Mouse (Mus musculus) neural tube, embryonic 13.5 days (tissue): ENCODE results near the gene Bicdl1. TPM values are rescaled to one million over a fixed set of nuclear protein-coding genes. Genes with fewer than 3 reads are reported as not detected.

Experiments used
- ATAC-seq: fragments of 200-750 bp; cut with Nextera tagmentation; 2 replicates; pipeline ENCODE4 v1.8.0; 2017; ENCODE audit warnings: low read depth, mild to moderate bottlenecking, moderate TSS enrichment, moderate library complexity
- H3K27ac ChIP-seq: fragments of 300-500 bp; sonication (generic); replicated peaks from 2 replicates; pipeline ENCODE4 v1.5.1; 2015; ENCODE audit warnings: moderate library complexity, mild to moderate bottlenecking, inconsistent platforms
- H3K27me3 ChIP-seq: fragments of 300-500 bp; sonication (generic); 2 replicates; pipeline ENCODE4 v1.6.1; 2015; ENCODE audit warnings: mild to moderate bottlenecking, inconsistent platforms
- H3K36me3 ChIP-seq: fragments of 300-500 bp; sonication (generic); 2 replicates; pipeline ENCODE4 v1.6.1; 2015; ENCODE audit warnings: mild to moderate bottlenecking, inconsistent platforms
- H3K4me1 ChIP-seq: fragments of 300-500 bp; sonication (generic); replicated peaks from 2 replicates; pipeline ENCODE4 v1.6.1; 2015; ENCODE audit warnings: inconsistent platforms
- H3K4me2 ChIP-seq: fragments of 300-500 bp; sonication (generic); 2 replicates; pipeline ENCODE4 v1.6.1; 2015; ENCODE audit warnings: inconsistent platforms, mild to moderate bottlenecking, moderate library complexity
- H3K4me3 ChIP-seq: fragments of 300-500 bp; sonication (generic); 2 replicates; pipeline ENCODE4 v1.5.1; 2015; ENCODE audit warnings: mild to moderate bottlenecking, inconsistent platforms
- H3K9ac ChIP-seq: fragments of 300-500 bp; sonication (generic); 2 replicates; pipeline ENCODE4 v1.6.1; 2015; ENCODE audit warnings: moderate library complexity, mild to moderate bottlenecking, inconsistent platforms
- H3K9me3 ChIP-seq: fragments of 300-500 bp; sonication (generic); 2 replicates; pipeline ENCODE4 v1.6.1; 2016; ENCODE audit warnings: inconsistent platforms
- WGBS: fragments of 180-500 bp; shearing (Covaris S2); methylation state at CpG from one replicate; pipeline ENCODE4 v1.1.7; 2015; 5-methylcytosine and 5-hydroxymethylcytosine counted together
- polyA plus RNA-seq: library from polyadenylated mRNA; unstranded; fragments of >200 nt; fragmentation: Nextera tagmentation; extraction: Ambion mirVana; gene quantifications from 2 replicates; pipeline ENCODE4 v1.2.1, GENCODE M21; 2015

The Bicdl1 gene
- polyA plus RNA-seq = 23.0 and 24.2 TPM in 2 replicates

DNA sequence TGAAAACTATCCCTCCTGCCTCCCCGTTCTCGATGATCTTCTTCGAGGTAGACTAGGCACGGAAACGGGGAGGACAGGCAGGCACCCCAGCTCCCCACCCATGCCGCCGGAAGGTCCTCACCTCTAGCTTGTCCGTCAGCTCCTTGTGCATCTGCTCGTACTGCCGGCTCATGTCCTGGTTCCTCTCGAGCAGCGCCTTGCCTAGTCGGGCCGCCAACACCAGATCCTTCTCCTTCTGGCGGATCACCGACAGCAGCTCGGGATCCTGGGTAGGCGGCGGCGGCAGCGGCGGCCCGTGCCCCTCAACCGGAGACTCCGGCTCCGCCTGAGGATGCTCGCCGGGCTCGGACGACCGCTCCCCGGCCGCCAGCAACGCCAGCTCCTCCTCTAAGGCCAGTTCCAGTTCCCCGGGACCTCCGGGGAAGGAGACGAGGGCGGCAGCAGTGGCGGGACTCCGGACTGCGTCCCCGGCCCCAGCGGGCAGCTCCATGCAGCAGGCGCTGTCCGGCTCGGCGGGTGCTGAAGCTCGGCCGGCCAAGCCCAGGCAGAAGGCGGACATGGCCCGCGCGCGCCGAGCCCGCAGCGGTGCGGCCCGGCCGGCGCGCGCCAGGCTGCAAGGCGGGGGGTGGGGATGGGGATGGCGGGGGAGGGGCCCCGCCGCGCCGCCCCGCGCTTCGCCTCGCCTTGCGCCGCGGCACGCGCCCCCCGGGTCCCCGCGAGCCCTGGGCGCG is at the start of gene Bicdl1:
Gene Bicdl1, minus strand, starts transcription at position 621 of the 731 bp plus-strand sequence.
- peak within 1 kb of the TSS; percentile 71 for H3K4me2 ChIP-seq
- H3K4me3 ChIP-seq = peak within 1 kb of the TSS; percentile 78
- H3K9ac ChIP-seq = peak within 1 kb of the TSS; percentile 90
- peaks cover 22% of the 10 kb centered on the region for H3K27me3 ChIP-seq
- under 1% methylated on average over 56 of the region's 83 CpGs for WGBS
- H3K4me1 ChIP-seq = peaks cover 24% of the 10 kb centered on the region
- H3K36me3 ChIP-seq = no peaks in the 10 kb centered on the region
- no peaks in the 10 kb centered on the region for H3K9me3 ChIP-seq
- H3K27ac ChIP-seq = peak within 1 kb of the TSS; percentile 98
- ATAC-seq = peak; percentile 25

- Histone ChIP-seq H3K27me3 (no peaks in the 10 kb centered on the region), H3K36me3 (no peaks in the 10 kb centered on the region), H3K9me3 (no peaks in the 10 kb centered on the region), H3K4me2 (no peak overlapping the region), H3K9ac (no peak overlapping the region), H3K27ac (no peak overlapping the region), H3K4me1 (no peaks in the 10 kb centered on the region), H3K4me3 (no peak overlapping the region)
- WGBS = 69% methylated on average over 4 of the region's 4 CpGs
- ATAC-seq = no peak
Measured at GRCm38 (mm10) chr5:115776911-115777310, 45.5 kb upstream of the Bicdl1 start.

- Histone ChIP-seq H3K4me3 (no peak overlapping the region), H3K4me1 (no peaks in the 10 kb centered on the region), H3K27ac (no peak overlapping the region), H3K27me3 (no peaks in the 10 kb centered on the region), H3K4me2 (no peak overlapping the region), H3K36me3 (no peaks in the 10 kb centered on the region), H3K9ac (no peak overlapping the region), H3K9me3 (no peaks in the 10 kb centered on the region)
- WGBS = 72% methylated on average over 4 of the region's 4 CpGs
- no peak for ATAC-seq
Measured at GRCm38 (mm10) chr5:115775350-115775749, 43.9 kb upstream of the Bicdl1 start.

DNA sequence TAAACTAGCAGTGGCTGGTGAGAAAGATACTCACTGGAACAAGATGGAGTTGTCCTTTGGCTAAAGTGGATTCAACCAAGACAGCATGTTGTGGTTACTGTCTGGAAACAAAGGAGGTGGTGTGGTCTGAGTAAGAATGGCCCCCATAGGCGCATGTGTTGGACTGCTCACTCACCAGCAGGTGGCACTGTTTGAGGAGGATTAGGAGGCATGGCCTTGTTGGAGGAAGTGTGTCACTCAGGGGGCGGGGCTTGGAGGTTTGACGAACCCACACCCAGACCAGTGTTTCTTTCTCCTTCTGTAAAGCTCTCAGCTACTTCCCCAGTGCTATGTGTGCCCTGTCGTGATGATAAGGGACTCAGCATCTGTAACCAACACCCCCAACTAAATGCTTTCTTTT is 38.6 kb upstream of the Bicdl1 start:
- Histone ChIP-seq H3K4me2 (no peak overlapping the region), H3K27me3 (no peaks in the 10 kb centered on the region), H3K4me1 (no peaks in the 10 kb centered on the region), H3K36me3 (no peaks in the 10 kb centered on the region), H3K4me3 (no peak overlapping the region), H3K27ac (no peak overlapping the region), H3K9me3 (0 out of 2 replicates have a peak, but pooled peaks cover 3% of the 10 kb centered on the region), H3K9ac (no peak overlapping the region)
- no peak for ATAC-seq
- 94% methylated on average over 4 of the region's 4 CpGs for WGBS

GRCm38 (mm10) chr5:115769116-115769515 is 37.7 kb upstream of the Bicdl1 start:
- Histone ChIP-seq H3K36me3 (no peaks in the 10 kb centered on the region), H3K9ac (no peak overlapping the region), H3K4me1 (no peaks in the 10 kb centered on the region), H3K27me3 (no peaks in the 10 kb centered on the region), H3K9me3 (0 out of 2 replicates have a peak, but pooled peaks cover 3% of the 10 kb centered on the region), H3K27ac (no peak overlapping the region), H3K4me2 (no peak overlapping the region), H3K4me3 (no peak overlapping the region)
- no peak for ATAC-seq
- 90% methylated on average over 4 of the region's 4 CpGs for WGBS

DNA sequence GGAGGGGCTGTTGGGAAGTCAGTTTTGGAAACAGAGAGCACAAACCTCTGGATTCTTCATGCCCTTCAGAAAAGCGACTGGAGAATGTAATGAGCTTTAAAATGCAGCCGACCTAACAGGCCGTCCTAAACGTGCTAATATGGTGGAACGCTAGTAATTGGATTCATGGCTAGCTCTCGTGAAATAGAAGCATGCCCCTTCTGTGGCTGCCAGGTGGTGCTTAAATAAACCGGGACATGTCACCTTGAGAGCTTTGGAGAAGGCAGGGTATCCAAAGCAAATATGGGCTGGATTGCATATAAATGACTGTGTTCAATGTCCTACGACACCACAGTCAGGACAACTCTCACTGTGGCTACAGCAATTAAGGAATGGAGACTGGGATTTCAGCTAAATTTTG is 35.4 kb upstream of the Bicdl1 start:
- no peaks in the 10 kb centered on the region for H3K36me3 ChIP-seq
- no peak for ATAC-seq
- H3K4me1 ChIP-seq = no peaks in the 10 kb centered on the region
- H3K9me3 ChIP-seq = 0 out of 2 replicates have a peak, but pooled peaks cover 3% of the 10 kb centered on the region
- H3K4me3 ChIP-seq = no peak overlapping the region
- H3K4me2 ChIP-seq = no peak overlapping the region
- no peak overlapping the region for H3K9ac ChIP-seq
- H3K27me3 ChIP-seq = no peaks in the 10 kb centered on the region
- 64% methylated on average over 8 of the region's 8 CpGs for WGBS
- H3K27ac ChIP-seq = no peak overlapping the region

GRCm38 (mm10) chr5:115763981-115764380 is 32.6 kb upstream of the Bicdl1 start:
- ATAC-seq = no peak
- Histone ChIP-seq H3K4me3 (no peak overlapping the region), H3K9me3 (no peaks in the 10 kb centered on the region), H3K4me1 (no peaks in the 10 kb centered on the region), H3K9ac (no peak overlapping the region), H3K4me2 (no peak overlapping the region), H3K27me3 (no peaks in the 10 kb centered on the region), H3K36me3 (no peaks in the 10 kb centered on the region), H3K27ac (no peak overlapping the region)
- WGBS = 82% methylated on average over 2 of the region's 2 CpGs

- Histone ChIP-seq H3K9me3 (no peaks in the 10 kb centered on the region), H3K4me1 (0 out of 2 replicates have a peak, but pooled peaks cover 3% of the 10 kb centered on the region), H3K27me3 (no peaks in the 10 kb centered on the region), H3K4me2 (no peak overlapping the region), H3K4me3 (no peak overlapping the region), H3K36me3 (no peaks in the 10 kb centered on the region), H3K9ac (no peak overlapping the region), H3K27ac (no peak overlapping the region)
- no peak for ATAC-seq
- 75% methylated on average over 11 of the region's 11 CpGs for WGBS
Measured at GRCm38 (mm10) chr5:115760903-115761302, 29.5 kb upstream of the Bicdl1 start.

- ATAC-seq = no peak
- Histone ChIP-seq H3K9ac (no peak overlapping the region), H3K27ac (no peak overlapping the region), H3K36me3 (no peaks in the 10 kb centered on the region), H3K27me3 (no peaks in the 10 kb centered on the region), H3K4me1 (0 out of 2 replicates have a peak, but pooled peaks cover 3% of the 10 kb centered on the region), H3K4me2 (no peak overlapping the region), H3K4me3 (no peak overlapping the region), H3K9me3 (no peaks in the 10 kb centered on the region)
- WGBS = 51% methylated on average over 10 of the region's 10 CpGs
Measured at GRCm38 (mm10) chr5:115758431-115759180, 27.2 kb upstream of the Bicdl1 start.

DNA sequence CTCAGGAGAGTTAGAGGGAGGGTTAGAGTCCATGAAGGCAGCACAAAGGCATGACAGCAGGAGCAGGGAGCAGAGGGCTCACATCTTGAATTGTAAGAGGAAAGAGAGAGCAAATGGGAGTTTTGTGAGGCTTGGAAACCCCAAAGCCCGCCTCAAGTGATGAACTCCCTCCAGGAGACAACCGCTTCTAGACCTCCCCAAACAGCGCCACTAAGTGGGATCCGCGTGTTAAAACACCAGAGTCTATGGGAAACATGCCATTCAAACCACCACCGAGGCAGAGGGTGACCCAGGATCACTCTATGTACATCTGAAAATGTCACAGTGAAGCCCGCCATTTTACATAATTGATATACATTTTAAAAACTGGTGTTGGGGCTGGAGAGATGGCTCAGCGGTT is 26.1 kb upstream of the Bicdl1 start:
- no peaks in the 10 kb centered on the region for H3K9me3 ChIP-seq
- no peak for ATAC-seq
- H3K27ac ChIP-seq = no peak overlapping the region
- no peak overlapping the region for H3K4me3 ChIP-seq
- H3K4me1 ChIP-seq = 0 out of 2 replicates have a peak, but pooled peaks cover 3% of the 10 kb centered on the region
- no peaks in the 10 kb centered on the region for H3K27me3 ChIP-seq
- WGBS = 78% methylated on average over 8 of the region's 8 CpGs
- no peaks in the 10 kb centered on the region for H3K36me3 ChIP-seq
- no peak overlapping the region for H3K9ac ChIP-seq
- H3K4me2 ChIP-seq = no peak overlapping the region

DNA sequence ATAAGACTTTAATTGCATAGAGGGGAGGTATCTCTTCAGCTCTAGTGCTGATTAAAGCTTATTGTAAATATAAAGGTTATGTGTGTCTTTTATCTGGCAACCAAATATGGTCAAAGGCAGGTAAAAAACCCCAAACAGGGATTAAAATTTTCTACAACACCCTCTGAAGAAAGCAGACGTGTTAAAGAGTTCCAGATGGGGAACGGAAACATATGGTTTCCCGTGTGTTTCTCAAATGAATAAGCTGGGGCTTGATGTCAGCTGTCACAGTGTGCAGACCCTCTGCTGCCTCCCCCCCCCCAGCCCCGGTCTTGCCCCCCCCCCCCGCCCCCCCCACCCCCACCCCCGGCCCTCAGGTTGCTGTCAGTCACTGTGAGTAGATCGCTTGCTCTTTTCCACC is 24.1 kb upstream of the Bicdl1 start:
- Histone ChIP-seq H3K9me3 (no peaks in the 10 kb centered on the region), H3K36me3 (no peaks in the 10 kb centered on the region), H3K4me1 (0 out of 2 replicates have a peak, but pooled peaks cover 3% of the 10 kb centered on the region), H3K4me2 (no peak overlapping the region), H3K4me3 (no peak overlapping the region), H3K27ac (no peak overlapping the region), H3K27me3 (no peaks in the 10 kb centered on the region), H3K9ac (no peak overlapping the region)
- WGBS = 57% methylated on average over 6 of the region's 7 CpGs
- no peak for ATAC-seq

DNA sequence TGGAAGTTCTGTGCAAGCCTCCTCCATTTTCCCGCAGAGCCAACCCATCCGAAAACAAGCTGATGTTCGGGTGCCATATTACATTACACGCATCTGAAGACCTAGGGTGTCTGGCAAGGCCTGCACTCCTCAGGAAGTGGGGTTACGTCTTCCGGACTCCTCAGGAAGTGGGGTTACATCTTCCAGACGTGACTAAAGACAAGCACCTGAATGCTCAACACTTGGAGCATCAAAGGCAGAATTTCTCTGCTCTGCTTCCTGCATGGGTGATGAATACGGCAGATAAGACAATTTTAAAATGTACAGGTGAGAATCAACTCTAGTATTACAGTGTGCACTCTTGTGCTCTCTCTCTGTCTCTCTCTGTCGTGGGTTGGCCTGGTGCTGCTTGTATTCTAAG is 23.4 kb upstream of the Bicdl1 start:
- WGBS = 86% methylated on average over 9 of the region's 9 CpGs
- Histone ChIP-seq H3K36me3 (no peaks in the 10 kb centered on the region), H3K9me3 (no peaks in the 10 kb centered on the region), H3K9ac (no peak overlapping the region), H3K27me3 (no peaks in the 10 kb centered on the region), H3K27ac (no peak overlapping the region), H3K4me3 (no peak overlapping the region), H3K4me1 (0 out of 2 replicates have a peak, but pooled peaks cover 3% of the 10 kb centered on the region), H3K4me2 (no peak overlapping the region)
- ATAC-seq = no peak
